Mouse (Mus musculus) myocyte (in vitro differentiated cells): ENCODE results near the gene Fgf14. TPM values are rescaled to one million over a fixed set of nuclear protein-coding genes. Genes with fewer than 3 reads are reported as not detected.

Source experiments
- H3K27me3 ChIP-seq: one replicate; pipeline ENCODE4 v1.6.1; 2011; ENCODE audit not compliant: control insufficient read depth, insufficient read depth, insufficient read length
- H3K36me3 ChIP-seq: one replicate; pipeline ENCODE4 v1.6.1; 2011; ENCODE audit not compliant: control insufficient read depth, insufficient read depth
- H3K4me2 ChIP-seq: one replicate; pipeline ENCODE4 v1.6.1; 2011; ENCODE audit warnings: low read depth, control low read depth
- H3K4me3 ChIP-seq: one replicate; pipeline ENCODE4 v1.5.1; 2011; ENCODE audit warnings: mild to moderate bottlenecking, control low read depth, moderate library complexity
- H3K79me2 ChIP-seq: one replicate; pipeline ENCODE4 v1.6.1; 2011; ENCODE audit not compliant: control insufficient read depth, insufficient read depth
- H3ac ChIP-seq: one replicate; pipeline ENCODE4 v1.6.1; 2011; ENCODE audit not compliant: control insufficient read depth, insufficient read length
- CEBPB ChIP-seq: IDR thresholded peaks from 2 replicates; pipeline ENCODE4 v1.6.1; 2011; ENCODE audit warnings: mild to moderate bottlenecking, moderate library complexity; ENCODE audit not compliant: poor library complexity, insufficient read depth, severe bottlenecking
- E2F4 ChIP-seq: IDR thresholded peaks from one replicate; pipeline ENCODE4 v1.6.1; 2011; ENCODE audit warnings: mild to moderate bottlenecking, control low read depth, moderate library complexity; ENCODE audit not compliant: insufficient read depth
- MAX ChIP-seq: IDR thresholded peaks from one replicate; pipeline ENCODE4 v1.6.1; 2011; ENCODE audit warnings: low read depth, mild to moderate bottlenecking, control low read depth
- MYOD1 ChIP-seq, 3 experiments: IDR thresholded peaks; one replicate each; pipeline ENCODE4 v1.6.1; 2011; ENCODE audit warnings: control low read depth in 2 of 3, low read depth in 2 of 3, mild to moderate bottlenecking in 2 of 3, moderate library complexity in 1 of 3; ENCODE audit not compliant: insufficient read length in 2 of 3, control insufficient read depth in 1 of 3
- MYOG ChIP-seq, 3 experiments: IDR thresholded peaks; one replicate each; pipeline ENCODE4 v1.6.1; 2011; ENCODE audit warnings: control low read depth in 2 of 3, low read depth in 2 of 3, mild to moderate bottlenecking in 2 of 3; ENCODE audit not compliant: insufficient read length in 2 of 3, control insufficient read depth in 1 of 3, insufficient read depth in 1 of 3
- POLR2A ChIP-seq: IDR thresholded peaks from one replicate; pipeline ENCODE4 v1.6.1; 2011; ENCODE audit warnings: low read depth, mild to moderate bottlenecking, control low read depth, moderate library complexity; ENCODE audit not compliant: insufficient read length
- POLR2AphosphoS2 ChIP-seq: IDR thresholded peaks from one replicate; pipeline ENCODE4 v1.6.1; 2011; ENCODE audit warnings: low read depth, control low read depth; ENCODE audit not compliant: insufficient read length
- REST ChIP-seq: IDR thresholded peaks from one replicate; pipeline ENCODE4 v1.6.1; 2011; ENCODE audit warnings: mild to moderate bottlenecking, control low read depth, moderate library complexity; ENCODE audit not compliant: insufficient read depth, insufficient read length
- SRF ChIP-seq: IDR thresholded peaks from one replicate; pipeline ENCODE4 v1.6.1; 2011; ENCODE audit warnings: low read depth; ENCODE audit not compliant: control insufficient read depth, insufficient read length
- TCF12 ChIP-seq: IDR thresholded peaks from one replicate; pipeline ENCODE4 v1.6.1; 2011; ENCODE audit warnings: mild to moderate bottlenecking, control low read depth; ENCODE audit not compliant: poor library complexity, insufficient read depth, severe bottlenecking
- TCF3 ChIP-seq: IDR thresholded peaks from one replicate; pipeline ENCODE4 v1.6.1; 2011; ENCODE audit warnings: low read depth, control low read depth; ENCODE audit not compliant: insufficient read length
- USF1 ChIP-seq: IDR thresholded peaks from one replicate; pipeline ENCODE4 v1.6.1; 2011; ENCODE audit warnings: low read depth, mild to moderate bottlenecking, control low read depth, moderate library complexity
- polyA plus RNA-seq: library from polyadenylated mRNA; unstranded; fragments of >200 nt; fragmentation: generic; extraction: Trizol; gene quantifications from one replicate; pipeline ENCODE4 v1.2.1, GENCODE M21; 2012; ENCODE audit warnings: missing spikeins

Gene Fgf14
- polyA plus RNA-seq, 1 experiment, result not detected

DNA sequence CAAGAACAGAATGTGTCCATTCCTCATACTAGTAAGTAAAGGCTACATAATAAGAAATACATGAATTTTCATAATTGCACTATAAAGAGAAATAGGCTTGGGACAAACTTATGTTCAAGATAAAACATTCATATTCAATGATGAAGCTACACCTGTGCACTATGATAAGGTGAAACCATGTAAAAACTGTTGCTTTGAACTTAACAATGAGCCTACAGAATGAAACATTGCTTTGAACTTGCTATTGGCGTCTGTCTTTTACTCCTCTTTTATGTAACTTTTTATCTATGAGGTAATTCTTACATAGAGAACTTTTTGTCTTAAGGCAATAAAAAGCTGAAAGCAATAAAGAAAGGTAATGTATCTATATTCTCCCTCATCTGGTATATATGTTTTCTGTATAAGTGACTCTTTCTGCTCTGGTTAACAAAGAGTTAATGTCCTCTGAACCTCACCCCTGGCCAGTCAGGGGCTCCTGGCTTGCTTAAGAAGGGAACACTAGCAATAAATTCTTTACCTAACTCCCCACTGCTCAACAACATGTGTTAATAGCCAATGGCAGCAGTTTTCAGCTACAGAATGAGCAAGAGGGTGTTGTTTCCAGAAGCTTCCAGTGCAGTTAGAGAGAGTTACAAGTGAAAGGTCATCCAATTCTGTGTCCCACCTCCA lies 569.6 kb downstream of the Fgf14 start:
- TF ChIP-seq TCF3, result no peak
- TF ChIP-seq TCF12, result no peak
- no peak for TF ChIP-seq MYOG (IDR thresholded peaks at IDR 0.05; ENCODE audit: control insufficient read depth in 1 of 3, insufficient read depth in 1 of 3, insufficient read length in 2 of 3, low read depth in 2 of 3)
- no peak for TF ChIP-seq SRF
- TF ChIP-seq POLR2AphosphoS2, result no peak
- no peak overlapping the region for H3K4me3 ChIP-seq
- H3K4me2 ChIP-seq, result no peak overlapping the region
- no peaks in the 10 kb centered on the region for H3K79me2 ChIP-seq
- no peaks in the 10 kb centered on the region for H3K36me3 ChIP-seq
- no peak overlapping the region for H3ac ChIP-seq
- no peaks in the 10 kb centered on the region for H3K27me3 ChIP-seq

DNA sequence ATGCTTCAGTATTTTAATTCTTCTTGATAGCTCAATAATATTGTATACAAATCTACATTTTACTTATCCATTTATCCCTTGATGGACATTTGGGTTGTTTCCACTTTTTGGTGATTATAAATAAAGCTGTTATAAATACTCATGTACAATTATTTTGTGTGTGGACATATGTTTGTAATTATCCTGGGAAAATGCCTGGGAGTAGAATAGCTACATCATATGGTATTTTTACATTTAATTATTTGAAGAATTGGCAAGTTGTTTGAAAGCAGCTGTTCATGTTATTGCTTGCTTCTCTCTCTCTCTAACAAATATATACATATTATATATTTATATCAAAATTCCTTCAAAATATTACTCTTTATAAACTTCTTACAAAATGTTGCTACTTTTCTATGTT lies 593.8 kb downstream of the Fgf14 start:
- Histone ChIP-seq H3K4me3 (no peak overlapping the region), H3K36me3 (no peaks in the 10 kb centered on the region), H3K79me2 (no peaks in the 10 kb centered on the region), H3K27me3 (no peaks in the 10 kb centered on the region), H3ac (no peak overlapping the region), H3K4me2 (no peak overlapping the region)
- TF ChIP-seq TCF12 (no peak), MYOG (IDR thresholded peaks at IDR 0.05; ENCODE audit: control insufficient read depth in 1 of 3, insufficient read depth in 1 of 3, insufficient read length in 2 of 3, low read depth in 2 of 3) (no peak), SRF (no peak), USF1 (no peak), REST (no peak), POLR2AphosphoS2 (no peak), E2F4 (no peak), MAX (no peak), TCF3 (no peak), MYOD1 (IDR thresholded peaks at IDR 0.05; ENCODE audit: control insufficient read depth in 1 of 3, insufficient read length in 2 of 3, low read depth in 2 of 3) (no peak), CEBPB (no peak)

DNA sequence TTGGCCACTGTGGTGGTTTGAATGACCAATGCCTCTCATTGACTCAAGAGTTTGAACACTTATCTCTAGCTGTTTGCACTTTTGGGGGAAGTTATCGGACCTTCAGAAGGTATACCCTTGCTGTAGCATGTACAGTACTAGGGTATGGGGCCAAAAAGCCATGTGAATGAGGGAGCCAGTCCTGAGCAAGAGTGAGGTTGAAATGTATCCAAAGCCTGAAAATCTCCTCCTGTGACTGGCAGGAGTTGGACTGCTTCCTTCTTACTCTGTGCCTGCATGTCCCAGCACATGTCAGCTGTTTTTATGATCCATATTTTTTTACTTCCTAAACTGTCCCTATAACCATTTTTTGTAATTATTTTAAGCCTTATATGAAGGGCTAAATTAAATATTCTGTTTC lies 632.9 kb downstream of the Fgf14 start:
- no peak overlapping the region for H3K4me2 ChIP-seq
- TF ChIP-seq SRF (no peak), POLR2AphosphoS2 (no peak), REST (no peak), TCF12 (no peak), MAX (no peak), USF1 (no peak), POLR2A (no peak), CEBPB (no peak), MYOD1 (IDR thresholded peaks at IDR 0.05; ENCODE audit: control insufficient read depth in 1 of 3, insufficient read length in 2 of 3, low read depth in 2 of 3) (no peak), MYOG (IDR thresholded peaks at IDR 0.05; ENCODE audit: control insufficient read depth in 1 of 3, insufficient read depth in 1 of 3, insufficient read length in 2 of 3, low read depth in 2 of 3) (no peak), E2F4 (no peak), TCF3 (no peak)

DNA sequence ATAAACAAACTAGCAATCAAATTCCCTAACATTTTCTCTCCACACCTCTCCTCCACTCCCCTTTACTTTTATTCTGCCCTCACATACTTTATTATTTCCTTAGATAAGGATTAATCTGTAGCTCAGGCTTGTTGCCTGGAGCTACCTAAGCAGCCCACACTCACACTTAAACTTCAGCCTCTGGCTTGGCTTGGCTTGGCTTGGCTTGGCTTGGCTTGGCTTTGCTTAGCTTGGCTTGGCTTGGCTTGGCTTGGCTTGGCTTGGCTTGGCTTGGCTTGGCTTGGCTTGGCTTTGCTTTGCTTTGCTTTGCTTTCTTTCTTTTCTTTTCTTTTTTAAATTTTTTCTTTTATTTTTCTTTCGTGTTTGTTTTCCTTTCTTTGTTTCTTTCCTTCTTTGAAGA lies 636.3 kb downstream of the Fgf14 start:
- Histone ChIP-seq H3K27me3 (no peaks in the 10 kb centered on the region), H3K4me3 (no peak overlapping the region), H3K36me3 (no peaks in the 10 kb centered on the region), H3K4me2 (no peak overlapping the region), H3ac (no peak overlapping the region), H3K79me2 (no peaks in the 10 kb centered on the region)
- TF ChIP-seq USF1, result no peak
- no peak for TF ChIP-seq E2F4
- no peak for TF ChIP-seq MYOG (IDR thresholded peaks at IDR 0.05; ENCODE audit: control insufficient read depth in 1 of 3, insufficient read depth in 1 of 3, insufficient read length in 2 of 3, low read depth in 2 of 3)
- no peak for TF ChIP-seq POLR2A
- no peak for TF ChIP-seq REST
- TF ChIP-seq MAX, result no peak
- no peak for TF ChIP-seq POLR2AphosphoS2
- TF ChIP-seq CEBPB, result no peak
- TF ChIP-seq MYOD1 (IDR thresholded peaks at IDR 0.05; ENCODE audit: control insufficient read depth in 1 of 3, insufficient read length in 2 of 3, low read depth in 2 of 3), result no peak

More for the DNA sequence above, 632.9 kb downstream of the Fgf14 start:
- Histone ChIP-seq H3K27me3 (no peaks in the 10 kb centered on the region), H3K79me2 (no peaks in the 10 kb centered on the region), H3K36me3 (no peaks in the 10 kb centered on the region), H3K4me3 (no peak overlapping the region), H3ac (no peak overlapping the region)

GRCm38 (mm10) chr14:124037434-124037833 lies 639.5 kb downstream of the Fgf14 start:
- Histone ChIP-seq H3K4me3 (no peak overlapping the region), H3K27me3 (no peaks in the 10 kb centered on the region), H3K36me3 (no peaks in the 10 kb centered on the region), H3K4me2 (no peak overlapping the region), H3K79me2 (no peaks in the 10 kb centered on the region), H3ac (no peak overlapping the region)
- no peak for TF ChIP-seq SRF
- no peak for TF ChIP-seq REST
- TF ChIP-seq MAX, result no peak
- TF ChIP-seq TCF12, result no peak
- no peak for TF ChIP-seq MYOG (IDR thresholded peaks at IDR 0.05; ENCODE audit: control insufficient read depth in 1 of 3, insufficient read depth in 1 of 3, insufficient read length in 2 of 3, low read depth in 2 of 3)
- TF ChIP-seq MYOD1 (IDR thresholded peaks at IDR 0.05; ENCODE audit: control insufficient read depth in 1 of 3, insufficient read length in 2 of 3, low read depth in 2 of 3), result no peak
- TF ChIP-seq E2F4, result no peak
- TF ChIP-seq TCF3, result no peak
- TF ChIP-seq POLR2A, result no peak
